Mouse (Mus musculus): ENCODE measurements around the gene Fam104a. TPM values are rescaled to one million over a fixed set of nuclear protein-coding genes. Genes with fewer than 3 reads are reported as not detected.
A peak's percentile ranks its signal among the peaks of the same experiment; 100 is the strongest.

Gene Fam104a
- polyA plus RNA-seq, 1 experiment from 2014 or later = 43.7 TPM

DNA sequence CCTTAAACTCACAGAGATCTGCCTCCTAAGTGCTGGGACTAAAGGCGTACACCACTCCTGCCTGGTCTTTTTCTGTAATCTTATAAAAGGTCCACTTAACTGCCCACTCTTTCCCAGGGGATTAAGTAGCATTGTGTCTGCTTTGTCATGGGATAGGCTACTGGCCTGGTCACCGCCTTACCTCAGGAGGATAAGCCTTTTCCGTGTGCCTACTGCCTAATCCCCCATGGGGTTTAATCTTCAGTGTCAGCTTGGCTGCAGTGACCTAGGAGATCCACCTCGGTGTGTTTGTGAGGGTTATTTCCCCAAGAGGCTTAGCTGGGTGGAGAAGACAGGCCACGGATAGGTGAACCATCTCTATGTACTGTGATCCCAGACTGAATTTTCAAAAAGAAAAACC, 13.6 kb upstream of the Fam104a start:
- Histone ChIP-seq H3K27me3 (no peaks in the 10 kb centered on the region), H3K27ac (no peak overlapping the region), H3K4me3 (no peak overlapping the region), H3K4me1 (no peaks in the 10 kb centered on the region), H3K9ac (no peak overlapping the region), H3K36me3 (peaks cover 33% of the 10 kb centered on the region), H3K9me3 (no peaks in the 10 kb centered on the region), H3K4me2 (no peak overlapping the region)
- WGBS = 73% methylated on average over 5 of the region's 5 CpGs
- ATAC-seq (ENCODE audit: borderline replicate concordance, extremely low read depth, low FRiP score, low TSS enrichment) = no peak

DNA sequence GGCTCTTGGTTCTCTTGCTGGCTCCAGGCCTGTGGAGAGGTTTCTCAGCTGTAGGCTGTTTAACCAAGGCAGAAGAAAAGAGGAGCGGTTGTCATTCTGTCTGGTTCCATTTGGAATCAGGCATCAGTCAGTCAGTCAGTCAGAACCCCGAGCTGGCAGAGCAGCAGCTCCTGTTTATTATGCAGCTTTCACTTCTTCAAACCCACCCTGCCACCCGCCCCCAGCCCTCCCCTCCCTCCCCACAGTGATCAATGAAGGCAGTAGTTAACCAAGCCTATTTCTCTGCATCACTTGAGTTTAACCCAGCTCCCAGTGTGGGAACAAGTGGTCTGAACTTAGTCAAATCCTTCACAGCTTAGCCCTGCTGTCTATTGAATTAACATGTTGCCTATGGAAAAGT, 7.9 kb upstream of the Fam104a start:
- WGBS = 78% methylated on average over 3 of the region's 3 CpGs
- no peaks in the 10 kb centered on the region for H3K9me3 ChIP-seq
- H3K9ac ChIP-seq = no peak overlapping the region
- no peak overlapping the region for H3K4me3 ChIP-seq
- H3K4me1 ChIP-seq = 0 out of 2 replicates have a peak, but pooled peaks cover 2% of the 10 kb centered on the region
- no peak overlapping the region for H3K27ac ChIP-seq
- peaks cover 68% of the 10 kb centered on the region for H3K36me3 ChIP-seq
- H3K4me2 ChIP-seq = no peak overlapping the region
- H3K27me3 ChIP-seq = no peaks in the 10 kb centered on the region
- ATAC-seq (ENCODE audit: borderline replicate concordance, extremely low read depth, low FRiP score, low TSS enrichment) = no peak

DNA sequence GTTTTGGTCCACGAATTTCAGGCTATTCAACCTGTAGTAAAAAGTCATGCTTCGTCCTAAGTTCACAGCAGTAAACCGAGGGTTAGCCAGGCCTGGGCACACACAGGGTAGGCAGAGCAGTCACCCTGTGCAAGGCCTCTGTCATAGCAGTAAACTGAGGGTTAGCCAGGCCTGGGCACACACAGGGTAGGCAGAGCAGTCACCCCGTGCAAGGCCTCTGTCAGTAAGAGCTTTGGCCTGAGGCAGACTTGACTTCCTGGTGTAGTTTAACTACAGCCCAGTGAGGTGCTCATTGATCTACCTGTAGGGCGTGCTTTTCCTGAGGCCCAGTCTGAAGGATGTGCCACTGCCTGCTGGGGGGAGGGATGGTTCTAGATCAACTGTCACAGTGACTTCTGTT, 7.4 kb upstream of the Fam104a start:
- no peak overlapping the region for H3K27ac ChIP-seq
- 0 out of 2 replicates have a peak, but pooled peaks cover 5% of the 10 kb centered on the region for H3K4me1 ChIP-seq
- no peaks in the 10 kb centered on the region for H3K27me3 ChIP-seq
- no peak overlapping the region for H3K9ac ChIP-seq
- no peaks in the 10 kb centered on the region for H3K9me3 ChIP-seq
- ATAC-seq (ENCODE audit: borderline replicate concordance, extremely low read depth, low FRiP score, low TSS enrichment) = no peak
- no peak overlapping the region for H3K4me2 ChIP-seq
- peaks cover 68% of the 10 kb centered on the region for H3K36me3 ChIP-seq
- 86% methylated on average over 5 of the region's 5 CpGs for WGBS
- H3K4me3 ChIP-seq = no peak overlapping the region

DNA sequence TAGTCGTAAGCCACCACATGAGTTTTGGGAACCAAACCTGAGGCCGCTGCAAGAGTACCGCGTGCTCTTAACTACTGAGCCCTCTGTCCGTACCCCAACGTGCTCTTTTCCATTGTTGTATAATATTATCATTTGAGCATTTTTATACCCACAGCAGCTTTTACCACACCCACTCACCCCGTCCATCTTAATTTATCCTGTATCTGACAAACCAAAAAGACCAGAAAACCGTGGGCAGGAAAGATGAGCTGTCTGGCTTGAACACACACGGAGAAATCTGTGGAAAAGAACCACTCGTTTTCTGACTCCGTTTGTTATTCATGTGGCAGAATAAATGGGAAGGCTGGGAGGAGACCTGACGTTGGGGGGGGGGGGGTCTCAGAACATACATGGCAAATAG, 6.6 kb upstream of the Fam104a start:
- H3K27me3 ChIP-seq = no peaks in the 10 kb centered on the region
- ATAC-seq (ENCODE audit: borderline replicate concordance, extremely low read depth, low FRiP score, low TSS enrichment) = no peak
- 0 out of 2 replicates have a peak, but pooled peaks cover 5% of the 10 kb centered on the region for H3K4me1 ChIP-seq
- no peak overlapping the region for H3K27ac ChIP-seq
- no peak overlapping the region for H3K4me3 ChIP-seq
- no peak overlapping the region for H3K4me2 ChIP-seq
- no peak overlapping the region for H3K9ac ChIP-seq
- H3K9me3 ChIP-seq = no peaks in the 10 kb centered on the region
- H3K36me3 ChIP-seq = peaks cover 64% of the 10 kb centered on the region
- WGBS = 83% methylated on average over 12 of the region's 12 CpGs

DNA sequence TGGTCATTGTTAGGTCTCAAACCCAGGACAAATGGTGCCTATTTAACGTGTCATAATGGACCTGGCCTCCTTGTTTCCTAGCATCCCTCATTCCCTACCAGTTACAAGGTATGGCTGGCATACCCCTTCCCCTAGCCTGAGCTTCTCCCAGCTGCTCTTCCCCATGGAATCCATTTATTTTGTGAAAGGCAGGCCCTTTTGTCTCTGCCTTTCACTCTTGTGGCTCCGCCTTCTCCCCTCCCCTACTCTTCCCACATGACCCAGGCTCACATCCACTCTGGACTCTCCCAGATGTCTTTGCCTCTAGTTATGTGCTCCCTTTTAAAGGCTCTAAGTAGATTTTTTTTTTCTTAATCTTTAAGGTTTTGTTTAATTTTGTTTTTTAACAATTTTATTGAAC, 3.1 kb upstream of the Fam104a start:
- H3K27ac ChIP-seq = no peak overlapping the region
- no peak overlapping the region for H3K4me2 ChIP-seq
- no peak overlapping the region for H3K4me3 ChIP-seq
- peaks cover 20% of the 10 kb centered on the region for H3K4me1 ChIP-seq
- no peaks in the 10 kb centered on the region for H3K9me3 ChIP-seq
- no peak for ATAC-seq (ENCODE audit: borderline replicate concordance, extremely low read depth, low FRiP score, low TSS enrichment)
- 72% methylated on average over 2 of the region's 2 CpGs for WGBS
- peaks cover 29% of the 10 kb centered on the region for H3K36me3 ChIP-seq
- no peak overlapping the region for H3K9ac ChIP-seq
- no peaks in the 10 kb centered on the region for H3K27me3 ChIP-seq

DNA sequence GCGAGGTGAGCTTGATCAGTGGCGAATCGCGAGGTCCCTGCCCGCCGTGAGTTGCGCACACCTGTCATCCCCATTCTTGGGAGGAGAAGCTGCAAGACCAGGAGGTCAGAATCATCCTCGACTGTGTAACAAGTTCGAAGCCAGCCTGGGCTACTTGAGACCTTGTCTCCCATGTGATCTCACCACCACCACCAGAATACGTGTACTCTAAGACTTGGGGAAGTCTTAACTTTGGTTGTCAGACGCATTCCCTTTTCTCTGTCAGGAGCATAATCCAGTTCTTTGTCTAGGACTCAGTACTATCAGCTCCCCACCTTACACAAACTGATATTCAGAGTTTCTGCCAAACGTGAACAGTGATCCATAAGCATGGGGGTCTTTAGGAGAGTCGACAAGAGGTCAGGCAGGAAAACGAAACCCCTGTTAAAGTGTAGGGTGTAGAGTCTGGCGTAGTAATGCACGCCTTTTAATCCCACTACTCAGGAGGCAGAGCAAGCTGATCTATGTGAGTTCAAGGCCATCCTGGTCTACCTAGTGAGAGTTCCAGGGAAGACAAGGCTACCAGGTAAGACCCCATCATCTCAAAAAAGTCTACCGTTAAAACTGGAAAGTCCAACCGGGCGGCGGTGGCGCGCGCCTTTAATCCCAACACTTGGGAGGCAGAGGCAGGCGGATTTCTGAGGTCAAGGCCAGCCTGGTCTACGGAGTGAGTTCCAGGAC, 912 bp upstream of the Fam104a start:
- no peaks in the 10 kb centered on the region for H3K27me3 ChIP-seq
- peaks cover 19% of the 10 kb centered on the region for H3K36me3 ChIP-seq
- peak overlapping the region; percentile 83 for H3K4me2 ChIP-seq
- peak overlapping the region; percentile 96 for H3K27ac ChIP-seq
- no peaks in the 10 kb centered on the region for H3K9me3 ChIP-seq
- peak overlapping the region; percentile 99 for H3K4me3 ChIP-seq
- 38% methylated on average over 25 of the region's 25 CpGs for WGBS
- peaks cover 30% of the 10 kb centered on the region for H3K4me1 ChIP-seq
- peak overlapping the region; percentile 90 for H3K9ac ChIP-seq
- ATAC-seq (ENCODE audit: borderline replicate concordance, extremely low read depth, low FRiP score, low TSS enrichment) = no peak

DNA sequence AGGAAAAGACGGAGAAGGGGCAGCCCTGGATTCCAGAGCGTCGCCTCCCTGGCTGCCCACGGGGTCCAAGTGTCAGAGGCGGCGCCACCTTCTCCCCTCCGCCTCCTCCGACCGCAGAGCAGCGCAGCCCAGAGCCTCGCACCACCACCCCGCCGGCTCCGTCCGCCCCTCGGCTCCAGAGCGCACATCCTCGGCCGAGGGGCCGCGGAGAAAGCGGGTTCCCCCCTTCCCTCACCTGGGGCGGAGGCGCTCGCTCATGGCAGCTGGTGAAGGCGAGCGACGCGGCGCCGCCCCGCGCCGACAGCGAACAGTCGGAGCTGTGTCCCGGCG, 363 bp downstream of the Fam104a start:
- Histone ChIP-seq H3K36me3 (peaks cover 7% of the 10 kb centered on the region), H3K4me2 (peak overlapping the region; percentile 83), H3K27me3 (no peaks in the 10 kb centered on the region), H3K4me3 (peak overlapping the region; percentile 99), H3K27ac (peak overlapping the region; percentile 96), H3K9me3 (no peaks in the 10 kb centered on the region), H3K9ac (peak overlapping the region; percentile 90), H3K4me1 (peaks cover 30% of the 10 kb centered on the region)
- WGBS = 0% methylated on average over 27 of the region's 38 CpGs
- ATAC-seq (ENCODE audit: borderline replicate concordance, extremely low read depth, low FRiP score, low TSS enrichment) = peak; percentile 62

DNA sequence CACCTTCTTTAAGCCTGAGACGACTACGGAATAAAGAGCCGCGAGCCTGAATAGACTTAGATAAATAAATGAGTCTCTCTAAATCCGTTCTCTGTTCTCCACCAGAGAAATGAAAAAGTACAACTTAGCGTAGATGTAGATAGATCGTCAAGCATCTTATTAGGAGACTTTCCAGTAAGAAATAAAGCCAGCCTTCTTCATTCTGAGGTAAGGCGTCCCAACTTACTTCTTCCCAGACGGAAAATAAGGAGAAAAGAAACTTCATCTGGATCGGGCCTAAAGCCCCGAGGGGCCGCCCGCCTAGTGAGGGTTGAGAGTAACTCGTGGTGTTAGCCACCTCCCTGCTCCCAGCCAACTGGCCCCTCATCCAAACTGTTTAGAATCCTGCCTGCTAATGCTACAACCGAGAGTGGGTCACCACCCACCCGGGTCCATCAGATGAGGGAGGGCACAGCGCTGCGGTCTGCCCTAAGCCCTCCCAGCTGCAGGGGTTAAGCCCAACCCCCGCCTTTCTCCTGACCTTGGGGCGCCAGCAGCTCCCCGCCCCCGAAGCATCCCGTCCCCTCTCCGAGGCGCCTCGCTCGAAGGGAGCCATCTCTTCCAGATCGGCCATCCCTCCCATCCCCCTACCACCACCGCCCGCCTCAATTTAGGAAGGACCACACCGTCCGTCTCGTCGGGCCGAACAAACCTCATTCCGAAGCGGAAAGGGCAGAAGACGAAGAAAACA, 893 bp downstream of the Fam104a start:
- H3K4me2 ChIP-seq = peak overlapping the region; percentile 83
- peak overlapping the region; percentile 90 for H3K9ac ChIP-seq
- peak; percentile 58 for ATAC-seq (ENCODE audit: borderline replicate concordance, extremely low read depth, low FRiP score, low TSS enrichment)
- H3K4me3 ChIP-seq = peak overlapping the region; percentile 99
- no peaks in the 10 kb centered on the region for H3K9me3 ChIP-seq
- peaks cover 1% of the 10 kb centered on the region; the same call in 1 of the 2 replicates for H3K36me3 ChIP-seq
- H3K4me1 ChIP-seq = peaks cover 30% of the 10 kb centered on the region
- H3K27ac ChIP-seq = peak overlapping the region; percentile 96
- under 1% methylated on average over 38 of the region's 38 CpGs for WGBS
- H3K27me3 ChIP-seq = no peaks in the 10 kb centered on the region

DNA sequence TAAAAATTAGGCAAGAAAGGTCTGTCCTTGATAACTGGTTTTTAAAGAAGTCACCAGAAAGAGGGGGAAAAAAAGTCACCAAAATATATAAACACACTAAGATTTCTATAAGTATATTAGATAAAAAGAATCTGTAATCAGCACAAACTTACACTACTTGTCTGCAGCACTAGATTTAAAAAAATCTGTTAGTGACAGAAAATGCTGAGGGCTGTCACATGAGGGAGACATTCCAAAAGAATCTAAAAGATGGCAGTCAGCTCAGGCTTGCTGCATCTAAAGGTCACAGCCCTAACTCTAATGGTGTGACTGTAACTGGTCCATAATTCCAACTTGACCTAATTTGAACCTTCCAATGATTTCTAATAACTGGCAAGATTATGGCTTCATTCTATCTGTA, 2.0 kb downstream of the Fam104a start:
- no peak overlapping the region for H3K9ac ChIP-seq
- peaks cover 29% of the 10 kb centered on the region for H3K4me1 ChIP-seq
- H3K36me3 ChIP-seq = peaks cover 4% of the 10 kb centered on the region; the same call in 1 of the 2 replicates
- no peak overlapping the region for H3K27ac ChIP-seq
- no peaks in the 10 kb centered on the region for H3K27me3 ChIP-seq
- no peaks in the 10 kb centered on the region for H3K9me3 ChIP-seq
- no peak for ATAC-seq (ENCODE audit: borderline replicate concordance, extremely low read depth, low FRiP score, low TSS enrichment)
- peak overlapping the region; percentile 99 for H3K4me3 ChIP-seq
- H3K4me2 ChIP-seq = peak overlapping the region; percentile 83; the same call in 1 of the 2 replicates

DNA sequence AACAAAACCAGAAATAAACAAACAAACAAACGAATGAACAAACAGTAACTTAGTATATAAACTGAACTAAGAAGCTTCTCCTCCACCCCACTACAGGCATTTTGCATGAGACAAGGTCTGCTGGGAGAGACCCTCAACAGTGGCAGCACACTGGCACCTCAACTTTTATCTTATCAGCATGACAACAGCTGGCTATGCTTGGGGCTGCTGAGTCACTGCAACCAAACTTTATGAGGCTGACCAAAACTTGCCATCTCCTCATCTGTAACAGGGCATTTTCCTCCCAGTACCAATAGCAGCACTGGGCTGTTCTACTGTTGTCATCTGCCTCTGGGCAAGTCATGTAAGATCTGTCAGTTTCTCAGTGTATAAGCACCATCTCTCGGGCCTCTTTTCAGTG, 3.0 kb downstream of the Fam104a start:
- no peak overlapping the region for H3K4me2 ChIP-seq
- H3K4me3 ChIP-seq = no peak overlapping the region
- H3K27ac ChIP-seq = no peak overlapping the region
- H3K36me3 ChIP-seq = peaks cover 14% of the 10 kb centered on the region
- 71% methylated on average over 2 of the region's 2 CpGs for WGBS
- no peak overlapping the region for H3K9ac ChIP-seq
- H3K27me3 ChIP-seq = no peaks in the 10 kb centered on the region
- peaks cover 25% of the 10 kb centered on the region for H3K4me1 ChIP-seq
- H3K9me3 ChIP-seq = no peaks in the 10 kb centered on the region
- no peak for ATAC-seq (ENCODE audit: borderline replicate concordance, extremely low read depth, low FRiP score, low TSS enrichment)

DNA sequence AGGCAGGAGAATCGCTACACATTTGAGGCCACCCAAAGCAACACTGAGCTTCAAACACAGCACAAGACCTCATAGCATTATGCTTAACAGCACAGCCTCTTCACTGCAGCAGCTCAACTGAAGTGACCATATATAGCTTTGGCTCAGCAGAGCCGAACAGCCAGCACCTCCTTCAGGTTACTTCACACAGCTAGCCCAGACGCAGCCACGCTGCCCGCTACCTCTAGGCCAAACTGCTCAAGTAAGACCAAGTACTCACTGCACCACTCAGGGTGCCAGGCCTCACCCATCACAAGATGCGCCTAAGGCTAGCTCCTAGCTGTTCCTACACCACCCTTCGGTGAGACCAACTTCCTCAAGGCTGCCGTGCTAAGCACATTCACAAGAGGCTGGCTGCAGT, 5.6 kb downstream of the Fam104a start:
- peaks cover 39% of the 10 kb centered on the region for H3K36me3 ChIP-seq
- H3K4me2 ChIP-seq = no peak overlapping the region
- no peaks in the 10 kb centered on the region for H3K9me3 ChIP-seq
- H3K4me3 ChIP-seq = no peak overlapping the region
- H3K27ac ChIP-seq = no peak overlapping the region
- H3K9ac ChIP-seq = no peak overlapping the region
- ATAC-seq (ENCODE audit: borderline replicate concordance, extremely low read depth, low FRiP score, low TSS enrichment) = no peak
- no peaks in the 10 kb centered on the region for H3K27me3 ChIP-seq
- WGBS = 78% methylated on average over 8 of the region's 8 CpGs
- peaks cover 18% of the 10 kb centered on the region for H3K4me1 ChIP-seq

DNA sequence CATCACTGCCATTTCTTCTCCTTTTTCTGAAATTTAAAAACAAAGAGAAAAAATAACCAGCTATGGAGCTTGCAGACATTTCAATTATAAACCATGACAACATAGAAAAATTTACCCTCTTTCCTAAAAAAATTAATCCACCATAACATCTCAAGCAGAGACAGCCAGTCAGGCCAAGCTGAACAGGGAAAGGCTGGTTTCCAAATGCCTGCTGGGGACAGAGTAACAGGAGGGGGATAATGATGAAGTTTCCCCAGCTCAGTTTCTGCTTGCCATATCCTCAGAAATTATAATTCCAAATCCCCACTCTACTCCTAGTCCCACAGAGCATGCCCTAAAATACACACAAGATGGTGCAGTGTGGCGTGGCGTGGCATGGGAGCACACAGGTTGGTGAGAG, 6.6 kb downstream of the Fam104a start:
- Histone ChIP-seq H3K4me1 (peaks cover 14% of the 10 kb centered on the region), H3K4me3 (no peak overlapping the region), H3K9me3 (no peaks in the 10 kb centered on the region), H3K36me3 (peaks cover 49% of the 10 kb centered on the region), H3K27ac (no peak overlapping the region), H3K9ac (no peak overlapping the region), H3K4me2 (no peak overlapping the region), H3K27me3 (no peaks in the 10 kb centered on the region)
- WGBS = 93% methylated on average over 2 of the region's 2 CpGs
- no peak for ATAC-seq (ENCODE audit: borderline replicate concordance, extremely low read depth, low FRiP score, low TSS enrichment)

Data from lung, embryonic 15.5 days (tissue).